Mouse (Mus musculus) kidney, postnatal 0 days (tissue): ENCODE measurements at regions not wholly inside any gene's neighbourhood (a gene's known extent, or its start where the extent isn't known, plus 50 kb on each side); places are given as distances from the start of the nearest gene placed in this dataset.

ENCODE experiments used
- ATAC-seq: fragments of 200-750 bp; cut with Nextera tagmentation; replicated peaks from 2 replicates; pipeline ENCODE4 v1.8.0; 2017; ENCODE audit warnings: low read depth, moderate number of reproducible peaks, moderate TSS enrichment, moderate library complexity; ENCODE audit not compliant: low FRiP score
- DNase-seq: peaks from one replicate; pipeline ENCODE4 v3.0.0-alpha.2; 2016; ENCODE audit warnings: low spot score
- H3K27ac ChIP-seq: fragments of 300-500 bp; sonication (generic); 2 replicates; pipeline ENCODE4 v1.5.1; 2014; ENCODE audit warnings: mild to moderate bottlenecking
- H3K27me3 ChIP-seq: fragments of 300-500 bp; sonication (generic); 2 replicates; pipeline ENCODE4 v1.6.1; 2014; ENCODE audit warnings: low read length, mixed read lengths; ENCODE audit not compliant: insufficient read depth
- H3K36me3 ChIP-seq: fragments of 300-500 bp; sonication (generic); 2 replicates; pipeline ENCODE4 v1.6.1; 2014; ENCODE audit warnings: low read length, mixed read lengths; ENCODE audit not compliant: insufficient read depth
- H3K4me1 ChIP-seq: fragments of 300-500 bp; sonication (generic); replicated peaks from 2 replicates; pipeline ENCODE4 v1.6.1; 2014; ENCODE audit warnings: antibody characterized with exemption, low read length, mixed read lengths; ENCODE audit not compliant: insufficient read depth
- H3K4me2 ChIP-seq: fragments of 300-500 bp; sonication (generic); 2 replicates; pipeline ENCODE4 v1.6.1; 2014; ENCODE audit warnings: mild to moderate bottlenecking, low read length, moderate library complexity, mixed read lengths
- H3K4me3 ChIP-seq: fragments of 300-500 bp; sonication (generic); replicated peaks from 2 replicates; pipeline ENCODE4 v1.5.1; 2014; ENCODE audit warnings: low read depth, low read length
- H3K9ac ChIP-seq: fragments of 300-500 bp; sonication (generic); 2 replicates; pipeline ENCODE4 v1.6.1; 2014; ENCODE audit warnings: low read depth, low read length
- H3K9me3 ChIP-seq: fragments of 300-500 bp; sonication (generic); replicated peaks from 2 replicates; pipeline ENCODE4 v1.6.1; 2016; ENCODE audit warnings: low read length, inconsistent platforms, mixed read lengths
- CTCF ChIP-seq: IDR thresholded peaks from 2 replicates; pipeline ENCODE4 v1.5.1; 2016; ENCODE audit warnings: antibody characterized with exemption, low read depth, mild to moderate bottlenecking, moderate library complexity
- WGBS: fragments of 180-500 bp; shearing (Covaris S2); extraction: QIAGEN DNeasy Blood & Tissue Kit; methylation state at CpG from one replicate; pipeline ENCODE4 v1.1.7; 2014; 5-methylcytosine and 5-hydroxymethylcytosine counted together

GRCm38 (mm10) chr1:158054961-158055360, 301.2 kb downstream of the Brinp2 start:
- H3K4me3 ChIP-seq, result no peak overlapping the region
- 0 out of 2 replicates have a peak, but pooled peaks have one; percentile 17 for ATAC-seq
- TF ChIP-seq CTCF, result no peak
- no peak for DNase-seq
- no peaks in the 10 kb centered on the region for H3K9me3 ChIP-seq
- no peak overlapping the region for H3K9ac ChIP-seq
- no peaks in the 10 kb centered on the region for H3K27me3 ChIP-seq
- H3K4me1 ChIP-seq, result no peaks in the 10 kb centered on the region
- H3K4me2 ChIP-seq, result no peak overlapping the region
- H3K36me3 ChIP-seq, result no peaks in the 10 kb centered on the region
- WGBS, result 62% methylated on average over 11 of the region's 11 CpGs
- no peak overlapping the region for H3K27ac ChIP-seq

- WGBS, result 66% methylated on average over 3 of the region's 3 CpGs
- DNase-seq, result no peak
These were observed 299.0 kb downstream of the Brinp2 start for GRCm38 (mm10) chr1:158056994-158057630.

GRCm38 (mm10) chr1:158057789-158058188, 298.3 kb downstream of the Brinp2 start:
- ATAC-seq (no peak), DNase-seq (no peak)
- Histone ChIP-seq H3K36me3 (no peaks in the 10 kb centered on the region), H3K27ac (no peak overlapping the region), H3K9me3 (no peaks in the 10 kb centered on the region), H3K4me1 (no peaks in the 10 kb centered on the region), H3K27me3 (no peaks in the 10 kb centered on the region), H3K4me3 (no peak overlapping the region), H3K9ac (no peak overlapping the region), H3K4me2 (no peak overlapping the region)
- TF ChIP-seq CTCF, result no peak

More at GRCm38 (mm10) chr1:158056994-158057630, 299.0 kb downstream of the Brinp2 start:
- ATAC-seq, result no peak
- Histone ChIP-seq H3K9me3 (no peaks in the 10 kb centered on the region), H3K4me2 (no peak overlapping the region), H3K4me3 (no peak overlapping the region), H3K27ac (no peak overlapping the region), H3K4me1 (no peaks in the 10 kb centered on the region), H3K36me3 (no peaks in the 10 kb centered on the region), H3K9ac (no peak overlapping the region), H3K27me3 (no peaks in the 10 kb centered on the region)
- peak; percentile 29; the same call in 1 of the 2 replicates for TF ChIP-seq CTCF

GRCm38 (mm10) chr1:158061995-158062394, 294.1 kb downstream of the Brinp2 start:
- ATAC-seq (no peak), DNase-seq (no peak)
- no peak overlapping the region for H3K9ac ChIP-seq
- H3K4me1 ChIP-seq, result no peaks in the 10 kb centered on the region
- no peak overlapping the region for H3K4me3 ChIP-seq
- no peak for TF ChIP-seq CTCF
- H3K27me3 ChIP-seq, result no peaks in the 10 kb centered on the region
- H3K36me3 ChIP-seq, result no peaks in the 10 kb centered on the region
- no peaks in the 10 kb centered on the region for H3K9me3 ChIP-seq
- H3K4me2 ChIP-seq, result no peak overlapping the region
- H3K27ac ChIP-seq, result no peak overlapping the region
- WGBS, result 60% methylated on average over 6 of the region's 6 CpGs

GRCm38 (mm10) chr1:158082181-158082580, 273.9 kb downstream of the Brinp2 start:
- Histone ChIP-seq H3K36me3 (no peaks in the 10 kb centered on the region), H3K27ac (no peak overlapping the region), H3K9ac (no peak overlapping the region), H3K4me1 (no peaks in the 10 kb centered on the region), H3K4me3 (no peak overlapping the region), H3K4me2 (no peak overlapping the region), H3K27me3 (no peaks in the 10 kb centered on the region), H3K9me3 (no peaks in the 10 kb centered on the region)
- DNase-seq (no peak), ATAC-seq (no peak)
- no peak for TF ChIP-seq CTCF
- 87% methylated on average over 1 of the region's 1 CpGs for WGBS

- ATAC-seq, result no peak
- DNase-seq, result no peak
- Histone ChIP-seq H3K36me3 (no peaks in the 10 kb centered on the region), H3K27me3 (no peaks in the 10 kb centered on the region), H3K27ac (no peak overlapping the region), H3K4me1 (no peaks in the 10 kb centered on the region), H3K9me3 (no peaks in the 10 kb centered on the region), H3K9ac (no peak overlapping the region), H3K4me3 (no peak overlapping the region), H3K4me2 (no peak overlapping the region)
- no peak for TF ChIP-seq CTCF
- 76% methylated on average over 3 of the region's 3 CpGs for WGBS
These were observed 270.3 kb downstream of the Brinp2 start for GRCm38 (mm10) chr1:158085856-158086255.

- Histone ChIP-seq H3K27me3 (no peaks in the 10 kb centered on the region), H3K9me3 (no peaks in the 10 kb centered on the region), H3K9ac (no peak overlapping the region), H3K4me2 (no peak overlapping the region), H3K4me3 (no peak overlapping the region), H3K27ac (no peak overlapping the region), H3K4me1 (no peaks in the 10 kb centered on the region), H3K36me3 (no peaks in the 10 kb centered on the region)
- ATAC-seq (no peak), DNase-seq (no peak)
- TF ChIP-seq CTCF, result no peak
- 80% methylated on average over 4 of the region's 4 CpGs for WGBS
These were observed 258.6 kb downstream of the Brinp2 start for GRCm38 (mm10) chr1:158097500-158097899.
